Mouse (Mus musculus): ENCODE data around the gene Tesk2.

GRCm38 (mm10) chr4:116731077-116731476 lies 10.3 kb downstream of the Tesk2 start:
- TF ChIP-seq POLR2A (IDR thresholded peaks at IDR 0.05; ENCODE audit: borderline replicate concordance, extremely low read depth, low read depth, low read length), result no peak
- TF ChIP-seq CTCF (IDR thresholded peaks at IDR 0.05; ENCODE audit: insufficient read depth, low read length), result no peak

Measured in lung, adult 2 months (tissue).